Mouse (Mus musculus) layer of hippocampus, adult 11-12 months (tissue): ENCODE measurements around the gene Olfr1406.
"Not testable (repeated sequence)": the region's sequence is repeated elsewhere in the genome, so short reads cannot be mapped to it uniquely, and the experiment has no call there.

Experiments
- DNase-seq: peaks from one replicate; pipeline ENCODE4 v3.0.0; 2022; ENCODE audit warnings: low spot score

The Olfr1406 gene

DNA sequence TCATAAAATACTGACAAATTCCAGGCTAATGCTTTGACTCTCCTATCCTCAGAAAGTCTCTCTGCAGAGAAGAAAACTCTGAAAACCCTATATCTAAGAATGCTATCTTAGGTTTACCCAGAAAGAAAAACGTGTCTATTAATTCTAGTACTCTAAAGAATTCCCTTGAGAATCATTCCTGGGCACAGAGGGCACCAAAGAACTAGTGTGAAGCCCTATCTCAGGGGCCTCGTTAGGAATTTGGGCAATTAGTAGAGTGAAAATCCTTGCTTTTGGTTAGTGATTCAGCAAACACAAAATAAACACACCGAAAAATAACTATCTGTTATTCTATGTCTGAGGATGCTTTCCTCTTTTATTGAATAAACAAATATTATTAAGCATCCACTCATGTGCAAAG is at the start of gene Olfr1406:
Gene Olfr1406 (minus strand): TSS at position 101 of the 400 bp plus-strand sequence.
- no peak for DNase-seq

DNA sequence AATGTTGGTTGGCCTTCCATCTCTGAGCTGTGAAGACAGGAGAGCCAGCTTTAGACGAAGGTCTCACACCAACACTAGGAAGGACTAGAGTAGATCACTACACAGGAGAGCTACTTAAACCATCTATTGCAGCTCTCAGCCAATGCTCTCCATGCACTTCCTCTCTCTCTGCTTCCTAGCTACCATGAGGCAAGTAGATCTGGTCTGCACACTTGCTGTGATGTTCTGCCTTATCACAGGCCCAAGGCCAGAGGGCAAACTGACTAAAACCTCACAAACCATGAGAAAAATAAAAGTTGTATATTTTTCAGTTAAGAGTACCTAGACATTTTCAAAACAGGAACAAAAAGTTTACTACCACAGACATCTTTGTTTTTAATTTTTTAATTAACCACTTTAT is 46.6 kb upstream of the Olfr1406 start:
- not testable (repeated sequence) for DNase-seq

DNA sequence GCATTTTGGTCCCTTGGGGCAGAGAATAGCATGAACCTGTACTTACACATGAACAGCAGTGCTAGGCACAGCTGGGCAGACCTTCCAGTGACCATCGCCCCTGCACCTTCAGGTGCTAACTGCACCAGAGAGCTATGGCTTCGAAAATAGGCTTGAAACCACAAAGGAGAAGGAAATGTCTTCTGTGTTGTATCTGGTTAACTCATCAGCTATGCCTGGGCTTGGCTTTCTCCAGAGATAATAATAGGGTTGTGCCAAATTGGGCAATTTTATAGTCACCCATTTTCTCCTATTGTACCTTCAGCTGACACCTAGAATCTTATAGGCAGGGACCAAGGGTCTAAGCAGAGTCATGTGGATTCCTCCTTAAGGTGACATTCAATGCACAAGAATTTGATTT is 36.6 kb upstream of the Olfr1406 start, which contains the start of gene Fcer1a:
Gene Fcer1a (minus strand): TSS at position 134 of the 400 bp plus-strand sequence.
- DNase-seq, result no peak

DNA sequence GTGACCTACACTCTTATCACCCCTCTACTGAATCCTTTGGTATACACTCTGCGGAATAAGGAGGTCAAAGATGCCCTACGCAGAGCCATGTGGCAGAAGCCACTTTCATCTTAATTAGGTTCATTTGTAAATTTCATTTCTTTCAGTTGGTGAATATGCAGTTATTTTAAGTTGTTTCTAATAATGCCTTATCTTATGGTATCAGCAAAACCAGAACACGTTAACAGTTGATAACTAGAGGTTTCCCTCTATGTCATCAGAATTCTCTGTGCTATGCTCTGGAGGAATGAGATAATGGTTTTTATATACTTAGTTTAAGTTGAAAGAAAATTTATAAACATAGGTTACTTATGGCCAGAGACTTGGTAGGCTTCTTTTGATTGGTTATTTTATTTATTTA is 26.0 kb upstream of the Olfr1406 start:
- DNase-seq, result no peak

DNA sequence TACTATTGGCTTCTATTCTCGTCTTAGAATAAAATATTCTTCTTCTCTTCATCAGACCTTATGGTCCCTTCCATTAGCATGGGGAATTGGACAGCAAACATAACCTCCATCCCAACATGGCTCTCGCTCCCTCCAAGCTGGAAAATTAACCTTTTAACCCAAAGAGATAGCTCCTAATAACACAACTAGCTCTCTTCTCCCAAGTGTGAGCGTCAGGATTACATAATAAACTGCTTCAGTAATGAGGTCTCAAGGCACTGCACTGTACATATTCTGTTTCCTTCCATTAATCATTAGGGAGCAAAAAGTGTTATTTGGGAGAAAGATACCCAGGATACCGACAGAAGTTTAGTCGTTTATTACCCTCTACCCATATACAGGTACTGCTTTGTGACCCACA is 21.7 kb upstream of the Olfr1406 start, which contains the start of gene Olfr1404:
Gene Olfr1404 (plus strand): TSS at position 301 of the 400 bp plus-strand sequence.
- DNase-seq, result no peak

DNA sequence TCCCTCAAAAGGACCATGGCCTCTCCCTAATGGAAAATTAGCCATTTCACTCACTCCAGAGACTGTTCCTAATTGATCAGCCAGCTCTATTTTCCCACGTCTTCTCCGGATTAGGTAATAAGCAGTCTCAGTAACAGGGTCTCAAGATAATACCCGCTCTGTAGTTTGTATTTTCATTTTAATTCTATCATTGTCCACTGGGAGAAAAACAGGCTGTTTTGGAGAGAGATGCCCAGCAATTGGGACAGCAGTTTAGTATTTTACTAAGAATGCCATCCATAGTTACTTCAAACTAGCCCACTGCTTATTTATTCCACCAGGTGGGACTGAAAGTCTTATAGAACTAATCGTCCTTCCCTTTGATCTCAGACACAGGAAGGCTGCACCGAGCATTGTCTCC is 7.1 kb upstream of the Olfr1406 start, which contains the start of gene Olfr218:
Gene Olfr218 (plus strand): TSS at position 301 of the 400 bp plus-strand sequence.
- DNase-seq, result no peak

DNA sequence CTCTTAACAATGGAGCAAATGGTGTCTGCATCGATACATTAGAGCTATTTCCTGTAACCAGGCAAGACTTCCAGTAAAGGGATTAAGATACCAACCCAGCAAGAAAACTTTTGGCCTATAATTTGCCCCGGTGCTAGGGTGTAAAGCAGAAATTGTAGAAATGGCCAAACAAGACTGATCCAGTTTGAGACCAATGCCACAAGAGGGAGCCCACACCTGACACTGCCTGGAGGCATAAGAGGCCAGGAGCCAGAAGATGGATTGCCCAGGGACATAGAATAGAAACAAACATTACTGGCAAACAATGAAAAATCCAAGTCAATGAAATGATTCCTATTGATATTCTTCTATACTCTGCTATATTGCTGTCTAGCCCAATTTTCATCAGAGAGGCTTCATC is 5.9 kb upstream of the Olfr1406 start:
- DNase-seq, result no peak

DNA sequence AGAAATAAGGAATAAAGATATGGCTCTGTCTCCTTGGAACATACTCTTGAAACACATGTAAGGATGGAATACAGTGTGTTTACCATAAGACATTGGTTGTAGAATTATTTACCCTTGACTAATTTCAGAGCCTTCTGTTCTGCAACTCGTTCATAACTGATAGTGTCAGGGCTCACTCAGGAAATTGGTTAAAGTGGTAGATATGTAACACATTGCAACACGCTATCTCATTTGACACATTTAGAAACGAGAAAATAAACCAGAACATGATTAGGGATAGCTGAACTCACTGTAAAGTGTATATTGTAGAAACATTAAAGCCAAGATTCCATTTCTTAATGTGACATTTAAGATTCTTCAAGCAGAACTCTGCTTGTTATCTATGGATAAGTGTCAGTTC is 1.6 kb upstream of the Olfr1406 start:
- no peak for DNase-seq

DNA sequence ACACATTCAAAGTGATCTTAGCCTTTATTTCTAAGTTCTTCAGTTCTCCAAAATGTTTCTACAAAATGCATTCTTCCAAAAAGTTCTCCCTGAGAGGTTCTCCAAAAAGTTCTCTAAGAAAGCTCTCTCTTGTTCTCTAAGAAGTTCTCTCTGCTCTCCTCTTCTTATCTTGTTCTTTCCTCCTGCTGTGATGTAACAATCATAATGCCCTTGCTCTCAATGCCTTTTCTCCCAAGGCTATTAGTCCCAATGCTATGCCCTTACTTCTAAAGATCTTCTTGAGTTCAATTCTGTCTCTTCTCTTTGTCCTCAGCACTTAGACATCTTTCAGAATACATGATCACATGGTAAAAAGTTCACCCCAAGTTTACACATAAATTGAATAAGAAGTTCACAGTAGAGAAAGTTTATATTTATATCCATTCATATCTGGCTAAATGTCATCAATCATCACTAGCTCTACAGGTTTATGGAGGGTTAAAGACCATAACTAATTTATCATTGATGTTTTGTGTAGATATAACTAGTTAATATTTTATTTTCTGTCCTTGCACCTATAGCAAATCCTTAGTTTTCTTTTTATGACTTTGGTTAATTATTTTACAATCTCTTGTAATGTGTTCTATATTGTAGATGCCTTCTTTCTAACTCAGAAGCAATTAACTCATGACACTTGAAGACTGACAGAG is 16.1 kb downstream of the Olfr1406 start:
- no peak for DNase-seq

DNA sequence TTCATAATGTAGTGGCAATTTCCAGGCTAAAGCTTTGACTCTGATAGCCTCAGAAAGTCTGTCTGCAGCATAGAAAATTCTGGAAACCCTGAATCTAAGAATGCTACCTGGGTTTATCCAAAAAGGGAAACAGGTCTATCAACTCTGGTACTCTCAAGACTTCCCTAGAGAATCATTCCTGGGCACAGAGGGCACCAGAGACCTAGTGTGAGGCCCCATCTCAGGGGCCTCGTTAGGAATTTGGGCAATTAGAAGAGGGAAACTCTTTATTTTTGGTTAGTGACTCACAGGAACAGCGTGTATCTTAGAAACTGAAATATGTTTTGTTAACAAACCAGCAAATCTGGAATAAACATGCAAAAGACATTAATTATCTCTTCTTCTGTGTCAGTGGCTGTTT is 53.2 kb downstream of the Olfr1406 start, which contains the start of gene Olfr1408:
Gene Olfr1408 (minus strand): TSS at position 101 of the 400 bp plus-strand sequence.
- DNase-seq, result no peak
